Mouse (Mus musculus) adrenal gland, postnatal 4 days (tissue): ENCODE measurements at regions not wholly inside any gene's neighbourhood (a gene's known extent, or its start where the extent isn't known, plus 50 kb on each side); places are given as distances from the start of the nearest gene placed in this dataset.

ENCODE experiments used
- DNase-seq, 2 experiments: peaks; one replicate each; pipeline ENCODE4 v3.0.0; 2021 to 2022; ENCODE audit warnings: low spot score in 2 of 2, mixed read lengths in 2 of 2

GRCm38 (mm10) chr10:126646587-126646986 lies 254.6 kb downstream of the Atp23 start:
- DNase-seq = no peak

GRCm38 (mm10) chr10:126641792-126642289 lies 259.3 kb downstream of the Atp23 start:
- no peak for DNase-seq

- DNase-seq = no peak
Observed at GRCm38 (mm10) chr10:126634731-126635130, 266.4 kb downstream of the Atp23 start.

GRCm38 (mm10) chr10:126628057-126628456 lies 273.1 kb downstream of the Atp23 start:
- no peak for DNase-seq

GRCm38 (mm10) chr10:126625466-126625865 lies 275.7 kb downstream of the Atp23 start:
- no peak for DNase-seq

- DNase-seq = no peak
Observed at GRCm38 (mm10) chr10:126620802-126621201, 280.4 kb downstream of the Atp23 start.

- no peak for DNase-seq
Observed at GRCm38 (mm10) chr10:126619970-126620369, 281.2 kb downstream of the Atp23 start.

GRCm38 (mm10) chr10:126612226-126612625 lies 288.9 kb downstream of the Atp23 start:
- no peak for DNase-seq

GRCm38 (mm10) chr10:126610506-126610905 lies 290.6 kb downstream of the Atp23 start:
- DNase-seq = no peak

- DNase-seq = no peak
Observed at GRCm38 (mm10) chr10:126599686-126600085, 301.5 kb downstream of the Atp23 start.

GRCm38 (mm10) chr10:126568155-126568554 lies 333.0 kb downstream of the Atp23 start:
- no peak for DNase-seq

GRCm38 (mm10) chr10:126565326-126565725 lies 335.8 kb downstream of the Atp23 start:
- no peak for DNase-seq

- no peak for DNase-seq
Observed at GRCm38 (mm10) chr10:126555080-126555479, 346.1 kb downstream of the Atp23 start.

- no peak for DNase-seq
Observed at GRCm38 (mm10) chr10:126531950-126532349, 369.2 kb downstream of the Atp23 start.

GRCm38 (mm10) chr10:126531368-126531767 lies 369.8 kb downstream of the Atp23 start:
- DNase-seq = no peak

GRCm38 (mm10) chr10:126528801-126529200 lies 372.4 kb downstream of the Atp23 start:
- no peak for DNase-seq

GRCm38 (mm10) chr10:126526186-126526585 lies 375.0 kb downstream of the Atp23 start:
- no peak for DNase-seq

- no peak for DNase-seq
Observed at GRCm38 (mm10) chr10:126521836-126522815, 379.0 kb downstream of the Atp23 start.

GRCm38 (mm10) chr10:126520973-126521372 lies 380.2 kb downstream of the Atp23 start:
- DNase-seq = no peak

- no peak for DNase-seq
Observed at GRCm38 (mm10) chr10:126513185-126513584, 388.0 kb downstream of the Atp23 start.

- peak; percentile 100 for DNase-seq
Observed at GRCm38 (mm10) chr10:126511511-126511910, 389.6 kb downstream of the Atp23 start.

GRCm38 (mm10) chr10:126505988-126506387 lies 395.2 kb downstream of the Atp23 start:
- DNase-seq = no peak
